Mouse (Mus musculus): ENCODE results near the gene Mrpl23.
A peak's percentile ranks its signal among the peaks of the same experiment; 100 is the strongest.

Gene Mrpl23

DNA sequence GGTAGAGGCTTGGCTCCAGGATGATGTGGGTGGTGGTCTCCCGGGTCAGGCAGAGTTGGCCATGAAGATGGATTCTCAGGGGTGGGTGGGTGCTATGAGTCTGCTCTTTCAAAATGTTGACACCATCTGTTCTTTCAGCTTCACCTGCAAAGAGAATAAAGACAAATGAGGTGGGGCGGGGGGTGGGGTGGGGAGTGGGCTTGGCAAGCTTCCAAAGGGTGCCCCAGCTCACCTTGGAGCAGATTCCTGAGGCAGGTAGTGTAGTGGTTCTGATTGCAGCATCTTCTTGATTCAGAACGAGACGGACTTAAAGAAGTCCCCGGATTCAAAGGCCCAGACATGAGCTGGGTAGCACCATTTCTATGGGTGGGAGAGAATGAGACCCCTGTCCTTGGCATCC lies 43.5 kb downstream of the Mrpl23 start:
- no peak for DNase-seq

DNA sequence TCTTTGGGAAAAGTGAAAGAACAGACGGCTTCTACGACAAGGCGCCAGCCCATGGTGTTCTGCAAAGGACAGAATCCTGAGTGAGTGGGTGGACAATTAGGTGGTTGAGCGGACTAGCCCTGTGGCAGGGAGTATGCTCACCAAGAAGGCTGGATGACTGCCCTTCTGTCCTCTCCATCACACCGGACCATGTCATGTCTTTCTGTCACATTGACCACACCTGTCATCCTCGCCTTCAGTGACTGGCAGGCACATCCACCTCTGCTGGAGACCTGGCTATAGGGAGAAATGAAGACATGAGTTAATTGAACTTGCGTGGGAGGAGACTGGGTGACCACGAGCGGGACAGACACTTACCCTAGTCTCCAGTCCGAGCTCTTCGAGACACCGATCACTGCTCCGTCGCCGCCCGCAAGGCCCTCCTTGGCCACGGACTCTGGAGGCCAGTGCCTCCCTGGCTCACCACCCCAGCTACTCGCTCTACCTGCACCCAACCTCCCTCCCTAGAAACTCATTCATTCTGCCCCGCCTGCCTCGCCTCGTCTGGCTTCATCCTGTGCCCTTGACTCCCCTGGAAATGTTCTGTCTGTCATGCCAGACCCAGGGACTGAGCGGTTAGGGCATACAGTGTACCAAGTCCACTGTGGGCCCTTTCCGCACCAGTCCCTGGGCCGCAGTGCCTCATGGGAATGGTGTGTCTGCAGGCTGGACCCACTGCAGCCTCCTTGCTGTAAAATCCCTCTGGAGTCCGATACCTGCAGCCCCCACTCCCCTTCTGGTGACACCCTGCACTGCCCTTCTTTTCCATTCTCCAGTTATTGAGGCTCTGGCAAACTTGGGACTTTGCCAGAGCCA lies 44.2 kb downstream of the Mrpl23 start:
- no peak for DNase-seq

DNA sequence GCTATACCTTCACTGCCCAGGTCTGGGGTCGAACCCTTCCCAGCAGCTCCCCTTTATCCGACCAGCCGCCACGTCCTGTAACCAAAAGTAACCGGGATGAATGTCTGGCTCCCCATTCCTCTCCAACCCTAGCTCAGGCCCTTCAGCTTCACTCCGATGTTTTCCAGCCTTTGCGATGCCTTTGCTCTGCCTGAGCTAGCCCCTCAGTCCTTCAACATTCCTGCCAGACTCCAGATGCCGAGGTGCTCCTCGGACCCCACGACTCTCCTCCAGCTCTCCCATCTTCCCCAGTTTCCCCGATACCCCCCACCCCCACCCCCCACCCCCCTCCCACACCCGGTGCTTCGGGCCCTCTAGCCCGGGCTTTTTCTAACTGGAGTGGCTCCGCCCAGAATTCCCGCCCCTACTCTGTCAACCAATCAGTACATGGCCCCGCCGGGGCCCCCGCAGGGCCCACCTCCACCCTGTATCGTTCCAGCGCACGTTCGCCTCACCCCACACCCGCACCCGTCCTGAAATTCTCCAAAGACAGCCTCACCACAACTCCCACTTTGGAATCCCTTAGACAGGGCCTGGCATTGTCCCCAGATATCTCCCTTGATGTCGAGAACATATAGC lies 45.4 kb downstream of the Mrpl23 start:
- DNase-seq, result peak; percentile 45 to 47

DNA sequence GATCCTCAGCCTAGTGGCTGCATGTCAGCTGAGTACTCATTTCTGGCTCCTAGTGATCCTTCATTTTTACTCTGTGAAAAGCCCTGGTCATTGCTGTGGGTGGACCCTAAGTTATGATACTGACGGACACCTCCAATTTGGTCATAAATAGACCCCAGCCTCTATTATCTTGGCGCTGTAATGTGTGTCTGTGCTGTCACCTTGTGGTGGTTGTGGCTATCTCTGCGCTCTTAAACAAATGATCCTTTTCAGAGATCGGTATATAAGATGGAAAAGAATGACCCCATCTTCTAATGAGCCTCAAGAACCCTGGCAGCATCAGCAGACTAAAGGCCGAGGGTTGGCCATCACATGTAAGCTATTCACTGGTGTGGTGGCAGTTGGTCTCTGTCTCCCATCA lies 46.6 kb downstream of the Mrpl23 start:
- no peak for DNase-seq

DNA sequence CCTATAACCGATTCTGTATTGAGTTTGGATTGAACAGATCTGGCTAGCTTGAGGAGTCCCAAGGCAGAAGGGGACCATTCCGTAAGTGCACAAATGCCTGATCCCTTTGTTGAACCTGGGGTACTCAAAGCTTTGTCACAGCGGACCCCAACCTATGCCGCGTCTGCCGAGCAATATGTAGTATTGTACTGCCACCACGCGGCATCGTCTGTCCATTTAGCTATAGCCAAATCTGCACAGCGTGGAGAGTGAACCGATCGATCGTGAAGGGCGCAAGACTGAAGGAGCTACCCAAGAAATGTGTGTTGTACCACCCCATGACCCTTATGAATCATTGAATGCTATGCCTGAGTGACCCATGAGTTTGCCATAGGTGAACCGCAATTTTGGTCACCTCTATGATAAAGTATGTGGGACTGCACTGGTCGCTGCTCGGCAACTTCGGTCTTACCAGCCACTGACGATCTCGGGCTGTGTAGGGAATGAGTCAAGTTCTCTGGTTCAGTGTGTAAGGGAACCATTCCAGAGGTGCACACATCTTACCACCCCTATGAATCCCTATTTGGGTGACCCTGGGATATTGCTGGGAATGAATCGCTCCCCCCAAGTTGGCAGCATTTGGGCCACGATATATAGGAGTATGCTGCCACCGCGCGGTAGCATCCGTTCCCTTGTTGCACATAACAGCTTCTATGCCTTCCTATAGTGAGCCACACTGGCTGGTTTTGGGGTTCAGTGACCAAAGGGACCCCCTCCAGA lies 47.8 kb downstream of the Mrpl23 start:
- peak; percentile 83 to 84 for DNase-seq

DNA sequence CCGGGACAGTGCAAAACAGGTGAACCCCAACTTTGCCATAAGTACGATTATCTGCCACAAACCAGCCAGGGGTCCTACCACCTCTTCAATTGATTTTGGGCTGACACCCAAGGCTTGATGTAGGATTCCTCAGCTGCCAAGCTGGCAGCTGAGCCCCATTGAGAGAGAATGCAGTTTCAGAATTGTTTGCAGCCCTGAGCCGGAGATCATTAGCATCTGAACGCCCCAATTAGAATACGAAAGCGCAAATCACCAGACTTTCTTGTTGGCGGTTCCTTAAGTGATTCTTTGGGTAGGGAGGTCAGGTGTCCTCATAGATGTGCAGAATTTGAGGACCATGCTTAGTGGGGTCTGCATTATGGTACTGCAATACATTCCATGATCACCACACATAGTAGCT lies 48.7 kb downstream of the Mrpl23 start:
- DNase-seq, result no peak

DNA sequence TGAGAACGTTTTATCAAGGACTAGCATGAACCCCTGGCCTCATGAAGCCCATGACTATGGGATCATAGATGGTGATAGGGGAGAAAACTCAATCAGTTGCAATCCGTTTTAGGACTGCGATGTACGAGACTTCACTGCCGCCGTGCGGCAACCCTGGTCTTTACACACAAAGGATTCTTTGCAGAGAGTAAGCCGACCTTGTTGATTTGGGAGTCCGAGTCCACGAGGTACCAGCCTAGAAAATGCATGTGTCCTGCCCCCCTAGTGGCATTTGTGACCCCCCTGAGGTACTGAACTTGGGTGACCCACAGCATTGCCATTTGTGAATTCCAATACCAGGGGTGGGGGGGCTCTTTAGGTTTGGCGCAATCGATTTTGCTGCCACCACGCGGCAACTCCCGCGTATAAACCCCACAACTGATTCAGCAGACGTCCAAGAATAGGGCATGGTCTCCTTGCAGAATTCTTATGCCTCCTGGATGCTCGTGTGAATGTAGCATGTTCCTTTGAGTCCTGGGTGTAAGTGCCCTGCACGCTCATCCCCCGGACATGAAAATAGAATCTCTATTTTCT lies 49.3 kb downstream of the Mrpl23 start:
- DNase-seq, result peak; percentile 75 to 77

DNA sequence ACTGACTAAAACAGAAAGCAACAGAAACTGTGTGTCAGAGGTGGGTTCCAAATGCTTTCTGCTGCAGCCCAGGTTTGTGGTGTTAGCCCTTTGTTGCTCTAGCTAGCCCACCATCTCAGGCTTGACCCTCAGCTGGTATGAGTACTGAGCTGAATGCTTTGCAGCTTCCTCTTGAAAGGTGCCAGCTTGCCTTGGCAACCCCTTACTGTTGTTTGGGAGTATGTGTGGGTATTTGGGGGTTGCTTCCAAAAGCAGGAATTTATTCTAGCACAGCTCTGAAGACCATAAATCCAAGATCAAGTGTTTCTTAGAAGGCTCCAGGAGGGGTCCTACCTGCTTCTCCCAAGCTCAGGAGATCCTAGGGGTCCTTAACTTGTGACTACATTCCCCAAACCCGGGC lies 52.4 kb downstream of the Mrpl23 start:
- DNase-seq, result no peak

DNA sequence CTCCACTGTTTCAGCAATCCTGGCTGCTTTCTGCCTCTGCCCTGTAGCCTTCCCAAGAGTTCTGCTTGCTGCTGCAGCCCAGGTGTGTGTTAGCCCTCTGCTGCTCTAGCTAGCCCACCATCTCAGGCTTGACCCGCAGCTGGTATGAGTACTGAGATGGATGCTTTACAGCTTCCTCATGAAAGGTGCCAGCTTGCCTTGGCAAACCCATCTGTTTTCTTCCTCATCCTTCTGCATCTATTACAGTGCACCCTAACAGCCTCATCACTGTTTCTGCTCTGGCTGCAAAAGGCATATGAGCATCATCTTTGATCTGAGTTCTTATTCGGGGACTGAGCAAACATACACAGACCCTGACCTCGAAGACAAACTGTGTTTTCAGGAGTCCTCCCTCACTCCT lies 53.4 kb downstream of the Mrpl23 start:
- no peak for DNase-seq

DNA sequence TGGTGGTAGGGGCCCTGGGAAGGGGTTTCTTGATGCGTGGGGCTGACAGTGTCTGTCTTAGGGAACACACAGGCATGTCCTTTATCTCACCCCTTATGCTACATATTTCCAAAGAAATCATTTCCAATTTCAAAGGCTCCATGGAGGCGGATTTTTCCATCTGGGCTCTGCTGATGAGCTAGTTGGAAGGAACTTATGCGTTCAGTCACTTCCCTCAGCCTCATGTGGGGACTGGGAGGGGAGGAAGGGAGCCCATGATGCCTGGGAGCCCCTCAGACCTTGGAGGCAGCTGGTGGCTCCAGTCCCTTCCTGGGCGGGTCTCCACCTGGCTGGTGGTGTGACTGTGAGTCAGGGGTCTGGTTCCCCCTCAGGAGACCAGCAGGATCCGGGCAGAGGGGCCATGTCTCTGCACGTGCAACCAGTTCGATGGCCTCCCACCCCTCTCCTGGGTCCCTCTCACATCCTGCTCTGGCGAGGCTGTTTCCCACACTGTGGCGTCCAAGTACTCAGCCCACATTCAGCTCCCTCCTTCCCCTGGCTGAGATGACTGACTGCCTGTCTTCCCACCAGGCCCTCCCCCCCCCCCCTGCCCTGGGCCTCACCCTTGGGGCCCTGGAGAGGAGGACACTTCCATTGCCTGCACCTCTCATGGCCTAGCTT lies 55.9 kb downstream of the Mrpl23 start:
- DNase-seq, result no peak

All from cerebellum, postnatal 10 days (tissue).